Mouse (Mus musculus) liver, embryonic 13.5 days (tissue): ENCODE measurements around the gene Uso1. TPM values are rescaled to one million over a fixed set of nuclear protein-coding genes. Genes with fewer than 3 reads are reported as not detected.
"Not testable (repeated sequence)": the region's sequence is repeated elsewhere in the genome, so short reads cannot be mapped to it uniquely, and the experiment has no call there.

Source experiments
- ATAC-seq: fragments of 200-750 bp; cut with Nextera tagmentation; 2 replicates; pipeline ENCODE4 v1.8.0; 2017; ENCODE audit warnings: low read depth, mild to moderate bottlenecking, moderate number of reproducible peaks, moderate library complexity
- DNase-seq: peaks from one replicate; pipeline ENCODE4 v3.0.0; 2022
- H3K27ac ChIP-seq: fragments of 300-500 bp; sonication (generic); 2 replicates; pipeline ENCODE4 v1.5.1; 2015; ENCODE audit warnings: moderate library complexity, mild to moderate bottlenecking, inconsistent platforms
- H3K27me3 ChIP-seq: fragments of 300-500 bp; sonication (generic); 2 replicates; pipeline ENCODE4 v1.6.1; 2015; ENCODE audit warnings: mild to moderate bottlenecking, inconsistent platforms
- H3K36me3 ChIP-seq: fragments of 300-500 bp; sonication (generic); 2 replicates; pipeline ENCODE4 v1.6.1; 2015; ENCODE audit warnings: mild to moderate bottlenecking, inconsistent platforms
- H3K4me1 ChIP-seq: fragments of 300-500 bp; sonication (generic); replicated peaks from 2 replicates; pipeline ENCODE4 v1.6.1; 2015; ENCODE audit warnings: inconsistent platforms
- H3K4me2 ChIP-seq: fragments of 300-500 bp; sonication (generic); 2 replicates; pipeline ENCODE4 v1.6.1; 2015; ENCODE audit warnings: inconsistent platforms, mild to moderate bottlenecking, moderate library complexity
- H3K4me3 ChIP-seq: fragments of 300-500 bp; sonication (generic); replicated peaks from 2 replicates; pipeline ENCODE4 v1.5.1; 2015; ENCODE audit warnings: mild to moderate bottlenecking, inconsistent platforms
- H3K9ac ChIP-seq: fragments of 300-500 bp; sonication (generic); 2 replicates; pipeline ENCODE4 v1.6.1; 2015; ENCODE audit warnings: mild to moderate bottlenecking, inconsistent platforms
- H3K9me3 ChIP-seq: fragments of 300-500 bp; sonication (generic); replicated peaks from 2 replicates; pipeline ENCODE4 v1.6.1; 2016; ENCODE audit warnings: inconsistent platforms
- WGBS: fragments of 180-500 bp; shearing (Covaris S2); methylation state at CpG from one replicate; pipeline ENCODE4 v1.1.7; 2015; ENCODE audit not compliant: insufficient replicate concordance; 5-methylcytosine and 5-hydroxymethylcytosine counted together
- polyA plus RNA-seq: library from polyadenylated mRNA; unstranded; fragments of >200 nt; fragmentation: Nextera tagmentation; extraction: Ambion mirVana; gene quantifications from 2 replicates; pipeline ENCODE4 v1.2.1, GENCODE M21; 2015

Gene Uso1
- polyA plus RNA-seq, 1 experiment from 2014 or later = 23.9 TPM

DNA sequence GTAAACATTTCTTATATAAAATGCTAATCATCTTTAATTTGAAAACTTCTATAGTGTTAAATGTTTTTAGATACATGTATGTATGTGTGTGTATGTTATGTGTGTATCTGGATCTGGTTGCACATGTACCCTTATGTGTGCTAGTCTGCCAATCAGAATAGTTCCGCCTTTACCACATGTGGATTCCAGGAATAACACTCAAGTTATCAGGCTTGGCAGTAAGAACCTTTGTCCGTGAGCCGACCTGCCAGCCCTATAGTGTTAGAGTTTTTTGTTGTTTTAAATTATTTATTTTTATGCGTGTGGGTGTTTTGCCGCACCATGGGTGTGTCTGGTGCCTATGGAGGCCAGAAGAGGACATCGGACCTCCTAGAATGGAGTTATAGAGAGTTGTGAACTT lies 5.9 kb downstream of the Uso1 start:
- 83% methylated on average over 6 of the region's 6 CpGs for WGBS
- ATAC-seq = no peak
- Histone ChIP-seq H3K36me3 (0 out of 2 replicates have a peak, but pooled peaks cover 4% of the 10 kb centered on the region), H3K4me3 (no peak overlapping the region), H3K4me1 (peaks cover 64% of the 10 kb centered on the region), H3K9me3 (no peaks in the 10 kb centered on the region), H3K27me3 (no peaks in the 10 kb centered on the region), H3K27ac (no peak overlapping the region), H3K4me2 (no peak overlapping the region), H3K9ac (0 out of 2 replicates have a peak overlapping the region, but pooled peaks have one; percentile 10)
- no peak for DNase-seq

DNA sequence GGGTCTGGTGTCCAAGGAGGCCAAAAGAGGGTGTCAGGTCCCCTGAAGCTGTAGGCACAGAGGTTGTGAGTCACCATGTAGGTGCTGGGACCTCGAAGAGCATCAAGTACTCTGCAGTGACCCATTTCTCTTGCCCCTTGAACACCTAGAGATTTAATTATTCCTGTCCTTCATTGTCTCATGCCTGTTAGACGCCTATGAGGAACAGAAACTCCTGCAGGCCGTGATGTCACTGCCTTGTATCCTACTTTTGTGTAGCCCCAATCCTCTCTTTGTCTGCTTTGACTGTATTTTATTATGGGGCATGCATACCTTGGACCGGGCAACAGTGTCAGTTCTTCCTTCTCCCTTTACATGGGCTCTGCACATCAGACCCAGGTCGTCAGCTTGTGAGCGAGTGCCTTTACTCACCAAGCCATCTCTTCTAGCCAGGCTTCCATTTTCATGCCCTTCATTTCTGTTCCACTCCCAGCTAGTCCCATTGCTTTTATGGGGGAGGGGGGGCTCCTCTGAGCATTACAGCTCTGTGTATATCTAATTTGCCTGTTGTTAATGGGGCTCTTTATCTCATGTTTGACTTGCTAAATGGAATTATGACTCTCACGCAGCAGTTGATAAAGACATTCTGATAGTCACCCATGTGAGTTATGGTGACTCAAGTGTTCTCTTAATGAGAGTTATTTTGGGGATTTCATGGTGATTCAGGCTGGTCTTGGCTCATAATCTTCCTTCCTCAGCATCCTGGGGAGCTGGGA lies 7.4 kb downstream of the Uso1 start:
- 69% methylated on average over 7 of the region's 7 CpGs for WGBS
- Histone ChIP-seq H3K27me3 (no peaks in the 10 kb centered on the region), H3K4me3 (no peak overlapping the region), H3K4me2 (no peak overlapping the region), H3K27ac (peak overlapping the region; percentile 43; the same call in 1 of the 2 replicates), H3K9ac (peak overlapping the region; percentile 7; the same call in 1 of the 2 replicates), H3K36me3 (0 out of 2 replicates have a peak, but pooled peaks cover 4% of the 10 kb centered on the region), H3K4me1 (peaks cover 65% of the 10 kb centered on the region), H3K9me3 (no peaks in the 10 kb centered on the region)
- DNase-seq = no peak
- ATAC-seq = peak; percentile 45

DNA sequence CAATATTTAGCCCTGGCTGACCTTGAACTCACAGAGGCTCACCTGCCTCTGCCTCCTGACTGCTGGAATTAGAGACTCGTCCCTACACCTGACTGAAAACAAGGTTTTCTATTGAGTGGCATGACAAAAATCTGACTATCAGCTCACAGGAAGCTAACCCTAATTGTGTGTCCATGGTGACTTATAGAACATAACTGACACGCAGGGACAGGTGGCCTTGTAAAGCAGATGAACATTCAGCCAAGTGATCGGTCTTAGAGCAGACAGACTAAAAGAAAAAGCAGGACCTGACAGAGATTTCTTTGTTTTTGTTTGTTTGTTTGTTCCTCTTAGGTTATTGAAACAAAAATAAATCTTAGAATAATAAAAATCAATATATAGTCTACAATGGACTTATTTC lies 10.5 kb downstream of the Uso1 start:
- H3K4me2 ChIP-seq = no peak overlapping the region
- no peak overlapping the region for H3K9ac ChIP-seq
- H3K9me3 ChIP-seq = no peaks in the 10 kb centered on the region
- peaks cover 51% of the 10 kb centered on the region for H3K4me1 ChIP-seq
- H3K27me3 ChIP-seq = no peaks in the 10 kb centered on the region
- H3K27ac ChIP-seq = no peak overlapping the region
- no peak overlapping the region for H3K4me3 ChIP-seq
- ATAC-seq (no peak), DNase-seq (no peak)
- WGBS = 84% methylated on average over 3 of the region's 3 CpGs
- peaks cover 12% of the 10 kb centered on the region for H3K36me3 ChIP-seq

DNA sequence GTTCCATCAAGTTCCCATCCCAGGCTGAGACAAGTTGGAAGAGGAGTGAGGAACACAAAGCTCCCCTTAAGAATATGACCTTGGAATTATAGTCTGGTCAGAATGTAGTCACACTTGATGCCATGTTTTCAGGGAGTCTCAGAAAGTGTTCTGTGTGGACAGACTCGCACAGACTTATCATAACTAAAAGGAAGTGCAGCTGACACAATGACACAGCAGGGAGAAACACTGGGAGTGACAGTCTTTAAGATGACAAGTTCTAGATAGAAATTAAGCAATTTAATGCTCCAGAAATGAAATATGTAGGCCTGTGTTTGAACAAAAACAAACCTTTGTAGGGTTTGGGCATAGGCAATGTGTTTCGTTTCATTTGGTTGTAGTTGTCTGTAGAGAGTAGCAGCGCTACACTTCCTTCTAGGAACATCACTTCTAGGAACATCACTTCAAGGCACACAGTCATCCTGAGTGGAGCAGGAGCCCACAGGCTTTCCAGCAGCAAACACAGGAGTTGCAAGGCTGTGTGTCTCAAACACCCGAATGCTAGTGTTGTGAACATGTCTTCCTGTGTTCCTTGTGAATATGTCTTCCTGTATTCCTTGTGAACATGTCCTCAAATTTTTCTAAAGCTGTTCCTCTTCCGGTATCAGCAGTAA lies 11.7 kb downstream of the Uso1 start:
- H3K36me3 ChIP-seq = peaks cover 13% of the 10 kb centered on the region
- ATAC-seq (peak; percentile 88), DNase-seq (peak; percentile 31)
- no peaks in the 10 kb centered on the region for H3K9me3 ChIP-seq
- peak overlapping the region; percentile 46 for H3K9ac ChIP-seq
- H3K27me3 ChIP-seq = no peaks in the 10 kb centered on the region
- 59% methylated on average over 5 of the region's 5 CpGs for WGBS
- H3K4me3 ChIP-seq = no peak overlapping the region
- H3K4me2 ChIP-seq = peak overlapping the region; percentile 32
- H3K4me1 ChIP-seq = peaks cover 44% of the 10 kb centered on the region
- peak overlapping the region; percentile 82 for H3K27ac ChIP-seq

DNA sequence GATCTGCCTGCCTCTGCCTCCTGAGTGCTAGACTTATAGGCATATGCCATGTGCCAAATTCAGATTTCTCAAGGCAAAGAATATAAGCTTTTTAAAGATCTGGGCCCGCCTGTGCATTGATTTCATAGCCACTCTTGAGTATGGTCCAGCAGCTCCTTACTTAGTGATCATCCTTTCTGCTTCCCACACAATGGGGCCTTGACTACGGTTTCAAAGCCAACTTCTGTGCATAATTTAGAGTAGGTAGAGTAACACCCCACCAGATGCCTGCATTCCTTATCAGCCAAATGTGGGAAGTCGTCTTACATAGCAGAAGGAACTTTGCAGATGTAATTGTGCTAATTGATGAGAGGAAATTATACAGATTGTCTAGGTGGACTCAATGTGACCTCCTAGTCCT lies 17.1 kb downstream of the Uso1 start:
- H3K4me1 ChIP-seq = peaks cover 4% of the 10 kb centered on the region
- no peak overlapping the region for H3K4me3 ChIP-seq
- H3K27me3 ChIP-seq = no peaks in the 10 kb centered on the region
- no peak for DNase-seq
- ATAC-seq = no peak
- no peak overlapping the region for H3K27ac ChIP-seq
- H3K9me3 ChIP-seq = no peaks in the 10 kb centered on the region
- no peak overlapping the region for H3K4me2 ChIP-seq
- peaks cover 18% of the 10 kb centered on the region for H3K36me3 ChIP-seq
- WGBS = 61% methylated on average over 3 of the region's 3 CpGs
- no peak overlapping the region for H3K9ac ChIP-seq

DNA sequence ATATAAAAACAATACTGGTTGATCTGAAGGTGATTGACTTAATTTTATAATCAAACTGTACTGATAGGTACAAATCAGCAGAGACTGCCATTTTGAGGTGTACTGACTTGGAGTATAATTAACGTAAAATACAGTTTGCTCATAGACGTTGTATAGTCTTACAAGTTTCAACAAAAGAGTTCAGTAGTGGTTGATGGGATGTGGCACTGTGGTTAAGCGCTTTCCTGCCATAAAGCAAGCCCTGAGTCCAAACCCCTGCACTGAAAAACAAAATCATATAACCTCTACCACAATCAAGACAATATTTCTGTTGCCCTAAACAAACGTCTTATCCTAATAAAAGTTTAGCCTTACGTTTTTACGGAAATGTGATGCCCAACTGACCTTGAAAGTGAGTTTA lies 28.2 kb downstream of the Uso1 start:
- WGBS = 80% methylated on average over 6 of the region's 6 CpGs

DNA sequence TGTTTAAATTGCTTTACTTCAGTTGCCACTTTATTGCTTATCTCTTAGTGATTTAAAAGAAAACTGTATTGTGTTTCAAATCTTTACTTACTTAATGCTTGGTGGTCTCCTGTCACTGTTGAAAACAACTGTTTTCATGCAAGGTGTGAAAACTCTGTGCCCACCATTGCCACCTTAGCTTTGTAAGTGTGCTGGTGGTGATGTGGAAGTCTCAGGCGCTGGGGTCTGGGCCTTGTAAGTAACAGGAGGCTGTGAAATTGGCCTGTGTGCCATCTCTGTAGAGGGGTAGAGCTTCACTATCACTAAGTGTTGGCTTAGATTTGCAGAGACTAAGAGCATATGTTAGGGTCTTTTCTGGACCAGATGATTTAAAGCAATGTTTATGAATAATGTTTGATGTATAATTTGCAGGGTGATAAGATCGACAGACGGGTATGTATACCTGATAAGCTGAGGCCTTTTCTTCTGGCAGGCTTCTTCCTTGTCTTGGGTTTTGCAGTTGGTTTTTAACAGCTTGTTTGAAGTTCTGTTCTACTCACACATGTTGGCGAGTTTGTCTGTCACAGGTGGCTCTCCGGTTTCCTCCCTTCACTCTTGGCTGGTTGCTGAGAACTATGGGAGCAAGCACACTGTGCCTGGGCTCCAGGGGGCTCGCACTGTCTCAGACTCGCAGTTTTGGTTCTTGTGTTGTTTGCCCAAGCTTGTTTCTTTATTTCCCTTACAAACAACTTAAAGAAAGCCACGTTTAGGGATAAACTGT lies 45.5 kb downstream of the Uso1 start:
- Histone ChIP-seq H3K4me2 (no peak overlapping the region), H3K27me3 (no peaks in the 10 kb centered on the region), H3K36me3 (peaks cover 69% of the 10 kb centered on the region), H3K27ac (no peak overlapping the region), H3K4me1 (no peaks in the 10 kb centered on the region), H3K9ac (no peak overlapping the region), H3K4me3 (no peak overlapping the region), H3K9me3 (no peaks in the 10 kb centered on the region)
- ATAC-seq = no peak
- no peak for DNase-seq
- 75% methylated on average over 8 of the region's 8 CpGs for WGBS

More for the DNA sequence above, 28.2 kb downstream of the Uso1 start:
- Histone ChIP-seq H3K4me2 (no peak overlapping the region), H3K9me3 (no peaks in the 10 kb centered on the region), H3K4me3 (no peak overlapping the region), H3K36me3 (peaks cover 36% of the 10 kb centered on the region), H3K27me3 (no peaks in the 10 kb centered on the region), H3K9ac (no peak overlapping the region), H3K27ac (no peak overlapping the region), H3K4me1 (no peaks in the 10 kb centered on the region)
- ATAC-seq (no peak), DNase-seq (no peak)

DNA sequence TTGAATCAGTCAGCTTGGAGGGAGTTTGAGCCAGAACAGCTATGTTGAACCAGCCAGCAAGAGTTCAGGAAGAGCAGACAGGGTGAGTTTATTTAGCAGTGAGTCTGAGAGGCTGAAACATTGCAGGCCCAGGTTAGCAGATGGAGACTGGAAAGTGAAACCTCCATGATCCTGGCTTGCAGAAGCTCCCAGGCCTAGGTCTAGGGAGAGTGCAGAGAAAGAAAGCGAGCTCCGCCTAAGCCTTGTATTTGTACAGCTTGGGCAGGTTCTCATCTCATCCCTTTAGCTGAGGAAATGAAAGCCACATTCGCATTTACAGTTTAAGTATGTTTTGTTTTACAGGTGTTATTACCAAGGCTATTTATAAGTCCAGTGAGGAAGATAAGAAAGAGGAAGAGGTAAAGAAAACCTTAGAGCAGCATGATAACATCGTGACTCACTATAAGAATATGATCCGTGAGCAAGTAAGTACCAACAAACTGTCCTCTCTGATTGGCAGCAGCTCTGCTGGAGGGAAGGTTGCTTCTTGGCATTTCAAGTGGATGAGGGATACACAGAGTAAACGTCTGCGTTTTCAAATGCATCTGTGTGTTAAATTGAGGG lies 51.2 kb downstream of the Uso1 start:
- ATAC-seq = no peak
- 88% methylated on average over 7 of the region's 7 CpGs for WGBS

DNA sequence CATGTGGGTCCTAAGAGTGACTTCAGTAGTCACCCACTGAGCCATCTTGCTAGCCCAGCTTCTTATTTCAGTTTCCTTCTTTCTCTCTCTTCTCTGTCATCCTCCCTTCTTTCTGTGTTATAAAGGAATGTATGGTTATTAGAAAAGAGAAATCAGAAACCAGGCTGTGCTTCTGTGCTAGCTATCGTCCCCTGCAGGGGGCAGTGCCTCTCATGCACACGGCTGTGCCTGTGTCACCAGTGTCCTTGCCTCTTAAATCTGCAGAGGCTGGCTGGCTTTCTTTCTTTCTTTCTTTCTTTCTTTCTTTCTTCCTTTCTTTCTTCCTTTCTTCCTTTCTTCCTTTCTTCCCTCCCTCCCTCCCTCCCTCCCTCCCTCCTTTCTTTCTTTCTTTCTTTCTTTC lies 58.0 kb downstream of the Uso1 start:
- H3K27ac ChIP-seq, H3K9me3 ChIP-seq, H3K27me3 ChIP-seq, H3K4me2 ChIP-seq, H3K4me1 ChIP-seq, ATAC-seq, H3K9ac ChIP-seq, H3K4me3 ChIP-seq, DNase-seq: not testable (repeated sequence)
- 69% methylated on average over 2 of the region's 2 CpGs for WGBS
- peaks cover 81% of the 10 kb centered on the region for H3K36me3 ChIP-seq

More for the DNA sequence above, 51.2 kb downstream of the Uso1 start:
- DNase-seq = no peak
- H3K9me3 ChIP-seq = no peaks in the 10 kb centered on the region
- H3K4me3 ChIP-seq = no peak overlapping the region
- peaks cover 78% of the 10 kb centered on the region for H3K36me3 ChIP-seq
- no peak overlapping the region for H3K9ac ChIP-seq
- H3K27me3 ChIP-seq = no peaks in the 10 kb centered on the region
- H3K4me2 ChIP-seq = no peak overlapping the region
- no peaks in the 10 kb centered on the region for H3K4me1 ChIP-seq
- no peak overlapping the region for H3K27ac ChIP-seq

DNA sequence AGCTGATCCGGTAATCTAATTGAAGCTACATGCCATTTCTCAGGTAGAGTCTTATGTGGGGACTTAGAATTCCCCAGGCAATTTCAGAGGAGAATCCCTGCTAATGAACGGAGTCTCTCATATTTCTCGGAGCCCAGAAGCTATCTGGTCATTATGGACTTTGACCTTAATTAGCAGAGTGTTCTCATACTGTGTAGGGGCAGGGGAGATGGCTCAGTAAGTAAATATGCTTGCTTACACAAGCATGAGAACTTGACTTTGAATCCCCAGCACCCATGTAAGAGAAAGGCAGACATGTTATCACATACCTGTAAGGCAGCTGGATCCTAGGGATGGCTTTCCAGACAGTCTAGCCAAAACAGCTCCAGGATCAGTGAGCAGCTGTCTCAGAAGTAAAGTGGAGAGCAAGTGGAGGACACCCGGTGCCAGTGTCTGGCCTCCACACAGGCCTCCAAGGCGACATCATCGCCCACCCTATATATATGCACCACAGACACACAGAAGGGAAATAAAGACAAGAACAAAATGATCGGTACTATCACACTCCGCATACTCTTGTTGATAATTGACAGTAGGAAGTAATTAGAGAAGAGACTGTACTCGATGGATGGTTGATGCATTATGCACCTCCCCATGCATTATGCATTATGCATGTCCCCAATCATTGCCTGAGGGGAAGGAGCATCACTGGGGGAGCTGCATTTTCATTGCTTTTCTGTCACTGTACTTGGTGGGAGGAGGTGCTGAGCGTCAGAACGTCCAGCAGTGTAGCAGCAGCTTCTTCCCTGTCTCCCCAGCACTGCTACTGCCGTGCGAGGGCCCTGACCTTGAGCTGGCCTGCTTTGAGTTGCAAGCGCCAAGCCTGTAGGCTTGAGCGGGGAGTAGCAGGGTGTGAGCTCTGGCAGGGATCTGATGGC lies 59.4 kb downstream of the Uso1 start:
- Histone ChIP-seq H3K9me3 (no peaks in the 10 kb centered on the region), H3K36me3 (peaks cover 88% of the 10 kb centered on the region)

More for the DNA sequence above, 59.4 kb downstream of the Uso1 start:
- Histone ChIP-seq H3K27me3 (no peaks in the 10 kb centered on the region), H3K4me3 (no peak overlapping the region), H3K9ac (no peak overlapping the region), H3K4me1 (no peaks in the 10 kb centered on the region), H3K27ac (no peak overlapping the region), H3K4me2 (no peak overlapping the region)
- no peak for ATAC-seq
- 81% methylated on average over 15 of the region's 15 CpGs for WGBS
- no peak for DNase-seq
